ENCODE assay signal across 20 mouse cellular contexts in the genomic region with DNA sequence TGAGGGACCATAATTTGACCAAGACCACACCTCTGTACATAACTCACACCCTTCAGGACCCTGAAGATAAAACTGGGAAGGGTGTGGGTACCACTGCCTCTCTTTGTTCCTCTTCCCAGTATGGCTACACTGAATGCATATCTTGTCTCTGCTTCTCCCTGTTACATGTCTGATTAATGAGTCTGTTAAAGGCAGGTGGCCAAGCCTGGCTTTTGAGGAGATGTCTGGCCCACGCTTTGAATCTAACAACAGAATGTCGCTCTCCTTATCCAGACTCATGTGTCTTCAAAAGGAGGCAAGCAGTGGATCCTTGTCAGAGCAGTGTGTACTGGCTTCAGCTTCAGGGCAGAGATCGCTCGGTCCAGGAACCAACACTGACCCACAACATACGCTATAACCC. TPM values are rescaled to one million over a fixed set of nuclear protein-coding genes. Genes with fewer than 3 reads are reported as not detected.
"Had no signal": no experiment of that assay in that cellular context is flagged by ENCODE, and none has a peak within 500 bp of the region (broad histone marks: within the 10 kb centered on the region; RNA-seq: fewer than 3 reads in every experiment).

No protein-coding gene starts in this region.

- DNase-seq: lung, adult 2 months; lung, postnatal 14 days; lung, postnatal 36 days; right cerebral cortex, postnatal 14 days; thymus, adult 2 months; thymus, postnatal 25 days; thymus, postnatal 4 days had no signal

- H3K9ac ChIP-seq: lung, embryonic 15.5 days; midbrain, embryonic 13.5 days; midbrain, embryonic 15.5 days; neural tube, embryonic 12.5 days; stomach, embryonic 15.5 days had no signal

- H3K27me3 ChIP-seq: stomach, embryonic 15.5 days had no signal

- H3K4me2 ChIP-seq: lung, embryonic 15.5 days; midbrain, embryonic 11.5 days; midbrain, embryonic 13.5 days; midbrain, embryonic 15.5 days; neural tube, embryonic 12.5 days; stomach, embryonic 15.5 days had no signal

- ATAC-seq: lung, postnatal 0 days; midbrain, embryonic 13.5 days; midbrain, embryonic 15.5 days had no signal

- H3K4me3 ChIP-seq: lung, embryonic 15.5 days; megakaryocyte, embryonic 14.5 days; midbrain, embryonic 13.5 days; midbrain, embryonic 15.5 days; neural tube, embryonic 12.5 days; stomach, embryonic 15.5 days had no signal

- H3K36me3 ChIP-seq: lung, embryonic 15.5 days; midbrain, embryonic 13.5 days; midbrain, embryonic 15.5 days; neural tube, embryonic 12.5 days; stomach, embryonic 15.5 days had no signal

- H3K9me3 ChIP-seq: lung, embryonic 15.5 days; megakaryocyte, embryonic 14.5 days; midbrain, embryonic 13.5 days; midbrain, embryonic 15.5 days; neural tube, embryonic 12.5 days; stomach, embryonic 15.5 days had no signal

- H3K27ac ChIP-seq: lung, embryonic 15.5 days; macrophage; midbrain, embryonic 13.5 days; midbrain, embryonic 15.5 days; neural tube, embryonic 12.5 days; stomach, embryonic 15.5 days; stomach, postnatal 0 days had no signal

RNA-seq across cellular contexts. Expression of gene Atoh8, which starts 50.8 kb away (rescaled TPM):
- total RNA-seq: megakaryocyte progenitor cell, adult 5-6 weeks; monocyte, adult 5-6 weeks; neutrophil, adult 5-6 weeks had no signal
- polyA plus RNA-seq: macrophage had no signal
